Mouse (Mus musculus) liver, embryonic 13.5 days (tissue): ENCODE data around the gene Rasal1. TPM values are rescaled to one million over a fixed set of nuclear protein-coding genes. Genes with fewer than 3 reads are reported as not detected.
A peak's percentile ranks its signal among the peaks of the same experiment; 100 is the strongest.

Source experiments
- ATAC-seq: fragments of 200-750 bp; cut with Nextera tagmentation; 2 replicates; pipeline ENCODE4 v1.8.0; 2017; ENCODE audit warnings: low read depth, mild to moderate bottlenecking, moderate number of reproducible peaks, moderate library complexity
- DNase-seq: peaks from one replicate; pipeline ENCODE4 v3.0.0; 2022
- H3K27ac ChIP-seq: fragments of 300-500 bp; sonication (generic); 2 replicates; pipeline ENCODE4 v1.5.1; 2015; ENCODE audit warnings: moderate library complexity, mild to moderate bottlenecking, inconsistent platforms
- H3K27me3 ChIP-seq: fragments of 300-500 bp; sonication (generic); 2 replicates; pipeline ENCODE4 v1.6.1; 2015; ENCODE audit warnings: mild to moderate bottlenecking, inconsistent platforms
- H3K36me3 ChIP-seq: fragments of 300-500 bp; sonication (generic); 2 replicates; pipeline ENCODE4 v1.6.1; 2015; ENCODE audit warnings: mild to moderate bottlenecking, inconsistent platforms
- H3K4me1 ChIP-seq: fragments of 300-500 bp; sonication (generic); replicated peaks from 2 replicates; pipeline ENCODE4 v1.6.1; 2015; ENCODE audit warnings: inconsistent platforms
- H3K4me2 ChIP-seq: fragments of 300-500 bp; sonication (generic); 2 replicates; pipeline ENCODE4 v1.6.1; 2015; ENCODE audit warnings: inconsistent platforms, mild to moderate bottlenecking, moderate library complexity
- H3K4me3 ChIP-seq: fragments of 300-500 bp; sonication (generic); replicated peaks from 2 replicates; pipeline ENCODE4 v1.5.1; 2015; ENCODE audit warnings: mild to moderate bottlenecking, inconsistent platforms
- H3K9ac ChIP-seq: fragments of 300-500 bp; sonication (generic); 2 replicates; pipeline ENCODE4 v1.6.1; 2015; ENCODE audit warnings: mild to moderate bottlenecking, inconsistent platforms
- H3K9me3 ChIP-seq: fragments of 300-500 bp; sonication (generic); replicated peaks from 2 replicates; pipeline ENCODE4 v1.6.1; 2016; ENCODE audit warnings: inconsistent platforms
- WGBS: fragments of 180-500 bp; shearing (Covaris S2); methylation state at CpG from one replicate; pipeline ENCODE4 v1.1.7; 2015; ENCODE audit not compliant: insufficient replicate concordance; 5-methylcytosine and 5-hydroxymethylcytosine counted together
- polyA plus RNA-seq: library from polyadenylated mRNA; unstranded; fragments of >200 nt; fragmentation: Nextera tagmentation; extraction: Ambion mirVana; gene quantifications from 2 replicates; pipeline ENCODE4 v1.2.1, GENCODE M21; 2015

Rasal1 gene
- polyA plus RNA-seq, 1 experiment from 2014 or later = 0.18 TPM

DNA sequence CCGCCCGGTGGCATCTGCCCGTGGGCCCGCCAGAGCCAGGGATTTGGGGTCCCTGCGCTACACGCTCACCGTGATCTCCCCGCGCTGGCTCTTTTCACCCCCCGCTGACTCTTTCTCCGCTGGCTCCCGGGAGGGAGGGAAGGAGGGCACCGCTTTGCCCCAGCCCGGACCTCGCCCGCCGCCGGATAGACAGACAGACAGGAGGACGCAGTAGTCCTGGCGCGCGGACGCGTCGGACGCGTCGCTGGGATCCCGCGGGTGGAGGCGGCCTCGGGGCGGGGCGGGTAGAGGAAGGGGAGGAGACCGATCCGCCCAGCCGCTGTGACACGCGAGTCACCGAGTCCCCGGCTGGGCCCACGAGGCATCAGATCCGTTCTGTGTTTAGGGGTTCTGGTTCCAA, 62.8 kb downstream of the Rasal1 start:
- DNase-seq (no peak), ATAC-seq (no peak)
- H3K9ac ChIP-seq = no peak overlapping the region
- H3K27me3 ChIP-seq = peaks cover 83% of the 10 kb centered on the region
- H3K27ac ChIP-seq = no peak overlapping the region
- peak overlapping the region; percentile 25 for H3K4me2 ChIP-seq
- WGBS = 4% methylated on average over 34 of the region's 43 CpGs
- no peaks in the 10 kb centered on the region for H3K9me3 ChIP-seq
- no peak overlapping the region for H3K4me3 ChIP-seq
- H3K36me3 ChIP-seq = no peaks in the 10 kb centered on the region
- H3K4me1 ChIP-seq = no peaks in the 10 kb centered on the region

DNA sequence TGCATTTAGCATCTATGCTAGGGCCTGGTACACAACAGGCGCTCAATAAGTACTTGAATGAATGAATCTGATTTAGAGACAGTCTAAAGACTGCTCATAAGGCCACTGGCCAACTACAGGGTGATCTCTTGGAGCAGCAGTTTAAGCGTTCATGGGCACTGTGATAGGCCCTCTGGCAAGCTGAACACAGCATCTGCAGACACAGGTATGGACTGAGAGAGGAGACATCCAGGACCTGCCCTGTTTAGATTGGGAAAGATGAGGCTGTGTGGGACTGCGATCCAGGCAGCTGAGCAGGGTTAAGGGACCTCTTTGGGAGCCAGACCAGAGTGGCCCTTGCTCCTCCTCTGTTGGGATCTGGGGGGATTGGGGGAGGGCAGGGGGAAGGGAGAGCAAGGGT, 63.2 kb downstream of the Rasal1 start, which contains the start of gene Dtx1:
Gene Dtx1, minus strand, starts transcription at position 101 of the 400 bp plus-strand sequence.
- Histone ChIP-seq H3K4me1 (no peaks in the 10 kb centered on the region), H3K9ac (no peak within 1 kb of the TSS), H3K27me3 (peaks cover 80% of the 10 kb centered on the region), H3K36me3 (no peaks in the 10 kb centered on the region), H3K4me2 (peak within 1 kb of the TSS; percentile 25), H3K27ac (no peak within 1 kb of the TSS), H3K9me3 (no peaks in the 10 kb centered on the region), H3K4me3 (peak within 1 kb of the TSS; percentile 29)
- DNase-seq = no peak
- 31% methylated on average over 3 of the region's 3 CpGs for WGBS
- no peak for ATAC-seq

DNA sequence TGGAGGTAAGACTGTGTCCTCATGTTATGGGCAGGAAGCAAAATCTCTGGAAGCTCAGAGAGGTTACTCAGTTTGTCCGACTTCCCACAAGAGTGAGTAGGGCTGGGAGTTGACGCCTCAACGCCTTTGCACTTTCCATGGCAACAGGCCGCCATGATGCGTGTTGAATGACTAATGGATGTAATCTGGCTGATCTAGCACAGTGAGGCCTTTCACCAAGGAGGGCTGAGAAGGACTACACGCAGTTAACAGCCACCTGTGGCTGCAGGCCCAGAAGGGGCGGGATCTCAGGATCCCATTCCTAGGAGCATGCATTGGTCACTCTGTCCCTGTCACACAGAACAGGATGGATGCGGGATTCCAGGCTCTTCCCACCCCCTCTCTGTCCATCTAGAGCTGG, 64.1 kb downstream of the Rasal1 start:
- Histone ChIP-seq H3K9me3 (no peaks in the 10 kb centered on the region), H3K4me3 (no peak overlapping the region), H3K27me3 (peaks cover 71% of the 10 kb centered on the region), H3K4me2 (no peak overlapping the region), H3K4me1 (no peaks in the 10 kb centered on the region), H3K36me3 (no peaks in the 10 kb centered on the region), H3K27ac (no peak overlapping the region), H3K9ac (no peak overlapping the region)
- WGBS = 61% methylated on average over 8 of the region's 8 CpGs
- no peak for DNase-seq
- no peak for ATAC-seq

DNA sequence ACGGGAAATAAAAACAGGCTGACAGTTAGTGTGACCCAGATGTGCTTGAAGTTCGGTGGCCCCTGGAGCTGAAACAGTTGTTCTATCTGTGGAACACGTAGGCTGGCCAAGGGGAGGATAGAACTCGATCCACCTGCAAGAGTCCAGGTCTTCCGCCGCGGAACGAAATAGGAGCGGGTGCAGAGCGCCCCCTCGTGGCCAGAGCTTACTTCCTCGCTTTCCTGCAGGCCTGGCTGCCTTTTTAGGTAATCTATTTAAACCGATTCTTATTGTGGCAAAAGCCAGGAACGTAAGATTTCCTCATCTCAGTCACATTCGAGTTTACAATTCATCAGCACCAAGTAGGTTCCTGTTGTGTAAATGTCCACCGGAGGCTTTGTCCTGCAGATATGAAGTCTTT, 65.7 kb downstream of the Rasal1 start:
- no peak overlapping the region for H3K27ac ChIP-seq
- H3K27me3 ChIP-seq = peaks cover 55% of the 10 kb centered on the region
- no peaks in the 10 kb centered on the region for H3K36me3 ChIP-seq
- H3K4me3 ChIP-seq = no peak overlapping the region
- H3K9me3 ChIP-seq = no peaks in the 10 kb centered on the region
- H3K4me1 ChIP-seq = no peaks in the 10 kb centered on the region
- peak; percentile 22 for DNase-seq
- 1% methylated on average over 16 of the region's 16 CpGs for WGBS
- H3K4me2 ChIP-seq = no peak overlapping the region
- no peak overlapping the region for H3K9ac ChIP-seq
- ATAC-seq = no peak

DNA sequence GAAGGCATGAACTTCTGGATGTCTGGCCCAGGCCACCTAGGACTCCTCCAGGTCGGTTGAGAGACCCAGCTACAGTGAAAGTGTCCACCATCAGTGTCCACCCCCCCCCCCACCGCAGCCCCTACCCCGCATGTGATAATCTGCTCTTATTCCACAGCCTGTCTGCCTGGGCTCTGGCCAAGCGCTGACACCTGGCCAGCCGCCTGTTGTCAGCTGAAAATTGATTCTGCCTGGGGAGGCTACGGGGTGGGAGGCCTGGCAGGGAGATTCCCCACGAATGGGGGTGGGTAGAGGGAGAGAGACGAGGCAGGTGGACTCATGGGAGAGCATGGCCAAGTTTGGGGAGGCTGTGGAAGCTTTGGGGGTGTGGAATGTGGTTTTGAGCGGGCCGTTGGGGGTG, 68.5 kb downstream of the Rasal1 start:
- 59% methylated on average over 10 of the region's 10 CpGs for WGBS
- H3K9ac ChIP-seq = no peak overlapping the region
- no peak overlapping the region for H3K4me2 ChIP-seq
- no peaks in the 10 kb centered on the region for H3K9me3 ChIP-seq
- peaks cover 27% of the 10 kb centered on the region for H3K27me3 ChIP-seq
- H3K4me3 ChIP-seq = no peak overlapping the region
- no peak overlapping the region for H3K27ac ChIP-seq
- DNase-seq = no peak
- H3K36me3 ChIP-seq = no peaks in the 10 kb centered on the region
- no peaks in the 10 kb centered on the region for H3K4me1 ChIP-seq
- ATAC-seq = no peak

DNA sequence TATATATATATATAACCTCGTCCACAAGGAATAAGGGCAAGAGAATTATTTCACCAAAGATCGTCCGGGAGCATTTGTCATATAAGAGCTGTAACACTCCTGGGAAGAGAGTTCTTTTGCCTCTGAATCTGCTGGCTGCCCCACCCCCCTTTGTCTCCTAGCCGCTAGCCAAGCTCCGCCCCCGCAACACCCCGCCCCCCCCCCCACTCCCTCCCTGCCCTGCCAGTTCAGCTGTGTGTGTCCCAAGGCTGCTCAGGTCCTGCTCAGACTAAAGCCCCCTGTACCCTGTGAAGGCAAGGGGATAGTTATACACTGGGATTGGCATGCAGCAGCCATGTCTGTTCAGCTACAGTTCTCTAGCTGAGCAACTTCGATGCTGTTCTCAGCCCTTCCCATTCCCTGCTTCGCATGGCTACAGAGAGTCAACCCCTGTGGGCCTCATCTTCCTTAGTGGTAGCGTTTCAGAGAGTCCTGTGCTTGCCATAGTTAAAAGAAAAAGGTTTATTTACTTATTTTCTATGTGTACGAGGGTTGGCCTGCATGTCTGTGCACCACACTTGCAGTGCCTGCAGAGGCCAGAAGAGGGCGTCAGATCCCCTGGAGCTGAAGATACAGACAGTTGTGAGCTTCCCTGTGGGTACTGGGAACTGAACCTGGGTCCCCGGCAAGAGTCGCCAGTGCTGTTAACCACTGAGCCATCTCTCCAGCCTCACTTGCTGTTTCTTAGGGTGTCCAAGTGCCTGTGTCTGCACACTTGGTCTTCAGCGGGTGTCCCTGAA, 70.2 kb downstream of the Rasal1 start:
- Histone ChIP-seq H3K27me3 (peaks cover 11% of the 10 kb centered on the region), H3K36me3 (no peaks in the 10 kb centered on the region), H3K27ac (no peak overlapping the region), H3K9me3 (no peaks in the 10 kb centered on the region), H3K4me1 (no peaks in the 10 kb centered on the region), H3K9ac (no peak overlapping the region), H3K4me3 (no peak overlapping the region), H3K4me2 (no peak overlapping the region)
- ATAC-seq (no peak), DNase-seq (no peak)
- 51% methylated on average over 15 of the region's 15 CpGs for WGBS

DNA sequence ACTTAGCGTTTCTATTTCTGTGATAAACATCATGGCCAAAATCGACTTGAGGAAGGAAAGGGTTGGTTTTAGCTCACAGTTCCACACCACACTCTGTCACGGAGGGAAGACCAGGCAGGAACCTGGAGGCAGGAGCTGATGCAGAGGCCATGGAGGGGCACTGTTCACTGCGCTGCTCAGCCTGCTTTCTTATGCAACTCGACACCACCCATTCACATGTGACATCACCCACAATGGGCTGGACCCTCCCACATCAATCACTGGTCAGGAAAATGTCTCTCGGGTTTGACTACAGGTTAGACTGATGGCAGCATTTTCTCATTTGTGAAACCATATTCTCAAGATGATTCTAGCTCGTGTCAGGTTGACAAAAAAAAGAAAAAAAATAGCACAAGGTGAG, 72.4 kb downstream of the Rasal1 start:
- H3K4me2 ChIP-seq = no peak overlapping the region
- no peaks in the 10 kb centered on the region for H3K9me3 ChIP-seq
- 28% methylated on average over 7 of the region's 7 CpGs for WGBS
- H3K27ac ChIP-seq = no peak overlapping the region
- DNase-seq = no peak
- no peaks in the 10 kb centered on the region for H3K4me1 ChIP-seq
- no peak for ATAC-seq
- H3K9ac ChIP-seq = no peak overlapping the region
- no peaks in the 10 kb centered on the region for H3K27me3 ChIP-seq
- no peaks in the 10 kb centered on the region for H3K36me3 ChIP-seq
- H3K4me3 ChIP-seq = no peak overlapping the region

DNA sequence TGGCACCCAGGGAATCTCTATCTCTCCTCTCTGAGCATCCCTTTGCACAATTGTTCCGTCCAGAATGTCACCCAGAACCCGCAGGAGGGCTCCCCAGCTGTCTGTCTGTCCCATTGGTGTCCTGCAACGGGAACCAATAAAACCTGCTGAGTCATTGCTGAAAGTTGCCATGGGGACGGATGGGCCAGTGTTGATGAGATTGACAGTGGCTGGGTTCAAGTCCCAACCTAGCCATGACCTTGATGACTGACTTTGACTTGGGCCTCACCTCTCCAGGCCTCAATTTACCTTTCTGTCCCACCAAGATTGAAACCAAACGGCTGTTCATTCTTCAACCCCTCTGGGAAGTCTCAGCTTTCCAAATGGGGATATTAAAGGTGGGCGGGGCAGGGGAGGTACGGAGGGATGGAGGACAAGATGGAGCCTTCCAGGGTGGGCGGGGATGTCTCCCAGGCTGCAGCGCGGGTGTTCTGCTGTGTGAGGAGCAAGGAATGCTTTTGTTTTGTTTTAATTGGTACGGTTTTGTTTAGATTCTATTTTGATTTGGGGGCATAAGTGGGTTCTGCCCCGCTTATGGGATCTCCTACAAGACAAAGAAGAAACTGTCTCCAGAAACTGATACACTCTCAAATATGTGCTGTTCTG, 77.3 kb downstream of the Rasal1 start:
- H3K9ac ChIP-seq = no peak overlapping the region
- H3K9me3 ChIP-seq = no peaks in the 10 kb centered on the region
- no peak overlapping the region for H3K27ac ChIP-seq
- no peak for ATAC-seq
- 46% methylated on average over 12 of the region's 12 CpGs for WGBS
- H3K36me3 ChIP-seq = no peaks in the 10 kb centered on the region
- H3K4me2 ChIP-seq = no peak overlapping the region
- H3K27me3 ChIP-seq = no peaks in the 10 kb centered on the region
- no peak for DNase-seq
- no peak overlapping the region for H3K4me3 ChIP-seq
- H3K4me1 ChIP-seq = no peaks in the 10 kb centered on the region

Other genes starting within 250 kb of the Rasal1 start
- not detected in 2 replicates for gene Lhx5, start 217.1 kb upstream of the Rasal1 start, polyA plus RNA-seq
- 0.82 and 1.0 TPM in 2 replicates for gene Sdsl, start 176.0 kb upstream of the Rasal1 start, polyA plus RNA-seq
- gene Sds, start 172.3 kb upstream of the Rasal1 start, polyA plus RNA-seq = not detected in 2 replicates
- gene Plbd2, start 145.2 kb upstream of the Rasal1 start, polyA plus RNA-seq = 17.3 and 17.9 TPM in 2 replicates
- gene Slc8b1, start 137.6 kb upstream of the Rasal1 start, polyA plus RNA-seq = 4.0 and 4.7 TPM in 2 replicates
- gene Tpcn1, start 60.1 kb upstream of the Rasal1 start, polyA plus RNA-seq = 21.4 and 22.7 TPM in 2 replicates
- 1.8 and 1.9 TPM in 2 replicates for gene Iqcd, start 59.8 kb upstream of the Rasal1 start, polyA plus RNA-seq
- 5.7 and 6.5 TPM in 2 replicates for gene Rita1, start 36.2 kb upstream of the Rasal1 start, polyA plus RNA-seq
- gene Ddx54, start 36.1 kb upstream of the Rasal1 start, polyA plus RNA-seq = 22.9 and 26.0 TPM in 2 replicates
- not detected in 2 replicates for gene Cfap73, start 14.6 kb upstream of the Rasal1 start, polyA plus RNA-seq
- 0.21 and 0.53 TPM in 2 replicates for gene Dtx1, start 63.1 kb downstream of the Rasal1 start, polyA plus RNA-seq
- gene Oas2, start 101.0 kb downstream of the Rasal1 start, polyA plus RNA-seq = 0.25 and 0.34 TPM in 2 replicates
- gene Oas3, start 128.8 kb downstream of the Rasal1 start, polyA plus RNA-seq = 0.12 and 0.17 TPM in 2 replicates
- not detected in 2 replicates for gene Oas1e, start 146.7 kb downstream of the Rasal1 start, polyA plus RNA-seq
- gene Oas1c, start 163.7 kb downstream of the Rasal1 start, polyA plus RNA-seq = 0.08 and 0.22 TPM in 2 replicates
- gene Oas1f, start 198.6 kb downstream of the Rasal1 start, polyA plus RNA-seq = not detected in 2 replicates
- gene Oas1h, start 212.6 kb downstream of the Rasal1 start, polyA plus RNA-seq = not detected in 2 replicates
- 0.46 TPM in 2 replicates for gene Oas1g, start 238.8 kb downstream of the Rasal1 start, polyA plus RNA-seq